Mouse (Mus musculus): ENCODE data around the gene Sepsecs. TPM values are rescaled to one million over a fixed set of nuclear protein-coding genes. Genes with fewer than 3 reads are reported as not detected.

Gene Sepsecs
- polyA plus RNA-seq (2012; rRNA removed): 4.4 and 4.8 TPM in 2 replicates

DNA sequence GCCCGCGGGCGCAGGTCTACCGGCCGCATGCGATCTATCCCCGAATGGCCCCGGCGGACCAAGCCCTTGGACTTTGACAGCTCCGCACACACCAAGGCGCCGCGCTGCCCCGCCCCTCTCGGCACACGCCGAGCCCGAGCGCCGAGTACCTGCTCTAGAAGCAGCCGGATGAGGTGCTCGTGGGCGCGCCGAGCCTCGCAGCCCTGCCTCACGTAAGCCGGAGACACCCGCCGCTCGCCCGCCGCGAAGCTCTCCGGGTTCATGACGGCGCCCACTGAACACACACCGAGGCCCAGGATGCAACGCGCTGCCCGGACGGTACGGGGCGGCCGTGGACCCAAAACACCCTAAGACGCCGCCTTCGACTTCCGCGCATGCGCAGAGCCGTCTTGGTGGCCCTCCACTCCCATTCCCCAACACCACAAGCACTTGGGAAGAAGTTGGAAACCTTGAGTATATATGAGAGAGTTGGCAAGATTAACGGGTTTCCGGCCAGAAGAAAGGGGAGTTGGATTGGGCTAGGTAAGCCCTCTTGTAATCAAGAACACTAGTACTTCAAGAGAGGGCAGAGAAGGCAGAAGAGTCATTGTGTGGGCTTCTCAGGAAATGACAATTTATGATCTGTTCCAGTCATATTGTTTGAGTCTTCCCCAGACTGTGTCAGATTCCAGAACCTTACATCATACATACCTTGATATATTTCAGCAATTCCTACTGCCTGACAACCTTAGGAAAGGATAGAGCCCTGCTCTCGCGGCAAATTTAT, at the start of gene Sepsecs:
Sepsecs (minus strand) TSS at position 283 of the 766 bp plus-strand sequence.

Other genes with a start within 250 kb of the Sepsecs start
- 4.1 and 4.2 TPM in 2 replicates for gene Ccdc149, start 198.2 kb downstream of the Sepsecs start, polyA plus RNA-seq (2012; rRNA removed)
- 0.71 and 0.82 TPM in 2 replicates for gene Lgi2, start 103.2 kb downstream of the Sepsecs start, polyA plus RNA-seq (2012; rRNA removed)
- 60.9 and 77.6 TPM in 2 replicates for gene Pi4k2b, start 71.9 kb upstream of the Sepsecs start, polyA plus RNA-seq (2012; rRNA removed)
- 3.3 and 3.8 TPM in 2 replicates for gene Zcchc4, start 105.7 kb upstream of the Sepsecs start, polyA plus RNA-seq (2012; rRNA removed)
- gene Anapc4, start 164.3 kb upstream of the Sepsecs start, polyA plus RNA-seq (2012; rRNA removed): 8.2 and 8.5 TPM in 2 replicates

Measured in colon, adult 2 months (tissue).